Mouse (Mus musculus) limb, embryonic 15.5 days (tissue): ENCODE results near the gene Tceal5. TPM values are rescaled to one million over a fixed set of nuclear protein-coding genes. Genes with fewer than 3 reads are reported as not detected.

ENCODE experiments used
- ATAC-seq: fragments of 200-750 bp; cut with Nextera tagmentation; 2 replicates; pipeline ENCODE4 v1.8.0; 2017; ENCODE audit warnings: low read depth, moderate TSS enrichment; ENCODE audit not compliant: insufficient number of reproducible peaks, low FRiP score, low TSS enrichment
- H3K27ac ChIP-seq: fragments of 300-500 bp; sonication (generic); 2 replicates; pipeline ENCODE4 v1.5.1; 2015; ENCODE audit warnings: moderate library complexity, mild to moderate bottlenecking, inconsistent platforms
- H3K27me3 ChIP-seq: fragments of 300-500 bp; sonication (generic); 2 replicates; pipeline ENCODE4 v1.6.1; 2015; ENCODE audit warnings: inconsistent platforms
- H3K36me3 ChIP-seq: fragments of 300-500 bp; sonication (generic); 2 replicates; pipeline ENCODE4 v1.6.1; 2015; ENCODE audit warnings: inconsistent platforms
- H3K4me1 ChIP-seq: fragments of 300-500 bp; sonication (generic); 2 replicates; pipeline ENCODE4 v1.6.1; 2015; ENCODE audit warnings: inconsistent platforms
- H3K4me2 ChIP-seq: fragments of 300-500 bp; sonication (generic); 2 replicates; pipeline ENCODE4 v1.6.1; 2015; ENCODE audit warnings: mild to moderate bottlenecking, inconsistent platforms
- H3K4me3 ChIP-seq: fragments of 300-500 bp; sonication (generic); 2 replicates; pipeline ENCODE4 v1.5.1; 2015; ENCODE audit warnings: mild to moderate bottlenecking, inconsistent platforms
- H3K9ac ChIP-seq: fragments of 300-500 bp; sonication (generic); 2 replicates; pipeline ENCODE4 v1.6.1; 2015; ENCODE audit warnings: inconsistent platforms
- H3K9me3 ChIP-seq: fragments of 300-500 bp; sonication (generic); 2 replicates; pipeline ENCODE4 v1.6.1; 2016; ENCODE audit warnings: inconsistent platforms
- WGBS: fragments of 180-500 bp; shearing (Covaris S2); methylation state at CpG from one replicate; pipeline ENCODE4 v1.1.7; 2015; 5-methylcytosine and 5-hydroxymethylcytosine counted together
- microRNA-seq: library from miRNA; unstranded; fragments of <30 nt; microRNA quantifications from one replicate; pipeline ENCODE4, GENCODE M21; 2016
- polyA plus RNA-seq: library from polyadenylated mRNA; unstranded; fragments of >200 nt; fragmentation: Nextera tagmentation; extraction: Ambion mirVana; gene quantifications from 2 replicates; pipeline ENCODE4 v1.2.1, GENCODE M21; 2015

The Tceal5 gene
- polyA plus RNA-seq, 1 experiment from 2014 or later: 10.2 TPM

- ATAC-seq: 0 out of 2 replicates have a peak, but pooled peaks have one; percentile 5
- H3K36me3 ChIP-seq: no peaks in the 10 kb centered on the region
- H3K27ac ChIP-seq: peak overlapping the region; percentile 89
- H3K4me2 ChIP-seq: peak overlapping the region; percentile 41
- peak overlapping the region; percentile 52 for H3K4me3 ChIP-seq
- H3K27me3 ChIP-seq: 0 out of 2 replicates have a peak, but pooled peaks cover under 1% of the 10 kb centered on the region
- peak overlapping the region; percentile 57 for H3K9ac ChIP-seq
- no peaks in the 10 kb centered on the region for H3K9me3 ChIP-seq
- 19% methylated on average over 24 of the region's 24 CpGs for WGBS
- H3K4me1 ChIP-seq: 0 out of 2 replicates have a peak, but pooled peaks cover 2% of the 10 kb centered on the region
Observed at GRCm38 (mm10) chrX:136171189-136172117, 32.2 kb downstream of the Tceal5 start.

GRCm38 (mm10) chrX:136170625-136171024, 33.1 kb downstream of the Tceal5 start:
- WGBS: 65% methylated on average over 10 of the region's 10 CpGs
- ATAC-seq: no peak
- H3K4me3 ChIP-seq: peak overlapping the region; percentile 52
- no peak overlapping the region for H3K9ac ChIP-seq
- 0 out of 2 replicates have a peak, but pooled peaks cover 4% of the 10 kb centered on the region for H3K27me3 ChIP-seq
- no peaks in the 10 kb centered on the region for H3K36me3 ChIP-seq
- H3K4me2 ChIP-seq: peak overlapping the region; percentile 41
- H3K9me3 ChIP-seq: no peaks in the 10 kb centered on the region
- 0 out of 2 replicates have a peak, but pooled peaks cover 2% of the 10 kb centered on the region for H3K4me1 ChIP-seq
- H3K27ac ChIP-seq: 0 out of 2 replicates have a peak overlapping the region, but pooled peaks have one; percentile 17

Small RNAs within 50 kb of the gene (microRNA-seq; reads per million reads assigned to microRNA genes)
- gene Mir6383: not detected

Other genes with a start within 250 kb of the Tceal5 start
- gene Arxes2, start 210.1 kb downstream of the Tceal5 start, polyA plus RNA-seq: 52.1 and 54.1 TPM in 2 replicates
- gene Arxes1, start 170.5 kb downstream of the Tceal5 start, polyA plus RNA-seq: 25.9 and 27.6 TPM in 2 replicates
- 51.8 and 52.5 TPM in 2 replicates for gene Bex2, start 135.6 kb downstream of the Tceal5 start, polyA plus RNA-seq
- gene Nxf3, start 118.6 kb downstream of the Tceal5 start, polyA plus RNA-seq: not detected in 2 replicates
- 24.5 and 32.2 TPM in 2 replicates for gene Bex4, start 64.9 kb downstream of the Tceal5 start, polyA plus RNA-seq
- 206 and 225 TPM in 2 replicates for gene Tceal8, start 31.5 kb downstream of the Tceal5 start, polyA plus RNA-seq
- gene Tceal7, start 10.9 kb upstream of the Tceal5 start, polyA plus RNA-seq: 99.1 and 272 TPM in 2 replicates
- 79.3 and 121 TPM in 2 replicates for gene Bex1, start 11.6 kb upstream of the Tceal5 start, polyA plus RNA-seq
- gene Tceal9, start 41.2 kb upstream of the Tceal5 start, polyA plus RNA-seq: 545 and 573 TPM in 2 replicates
- 355 and 365 TPM in 2 replicates for gene Bex3, start 66.4 kb upstream of the Tceal5 start, polyA plus RNA-seq